Mouse (Mus musculus) 3134 (cell line): ENCODE measurements around the gene Cyb5rl.

Experiments used
- DNase-seq: peaks from one replicate; pipeline ENCODE4 v3.0.0-alpha.2; 2011; ENCODE audit warnings: low spot score; ENCODE audit not compliant: insufficient read length; ENCODE audit errors: extremely low read depth

The Cyb5rl gene

GRCm38 (mm10) chr4:107058781-107059180 is 8.0 kb upstream of the Cyb5rl start:
- no peak for DNase-seq

DNA sequence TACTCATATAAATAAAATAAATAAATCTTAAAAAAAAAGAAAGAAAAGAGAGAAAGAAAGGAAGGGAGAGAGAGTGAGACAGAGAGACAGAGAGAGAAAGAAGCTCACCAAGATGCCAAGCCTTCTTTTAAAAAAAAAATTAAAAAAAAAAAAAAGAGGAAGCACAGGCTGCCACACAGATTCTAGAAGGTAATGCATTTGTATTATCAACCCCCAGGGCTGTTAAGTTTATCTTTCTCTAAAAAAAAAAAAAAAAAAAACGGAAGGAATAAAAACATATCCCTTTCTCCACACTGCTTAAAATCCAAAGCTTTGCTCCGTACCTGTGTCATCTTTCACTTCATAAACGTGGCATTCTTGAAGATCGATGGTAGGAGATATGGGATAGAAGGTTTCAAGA is 5.2 kb upstream of the Cyb5rl start:
- no peak for DNase-seq

DNA sequence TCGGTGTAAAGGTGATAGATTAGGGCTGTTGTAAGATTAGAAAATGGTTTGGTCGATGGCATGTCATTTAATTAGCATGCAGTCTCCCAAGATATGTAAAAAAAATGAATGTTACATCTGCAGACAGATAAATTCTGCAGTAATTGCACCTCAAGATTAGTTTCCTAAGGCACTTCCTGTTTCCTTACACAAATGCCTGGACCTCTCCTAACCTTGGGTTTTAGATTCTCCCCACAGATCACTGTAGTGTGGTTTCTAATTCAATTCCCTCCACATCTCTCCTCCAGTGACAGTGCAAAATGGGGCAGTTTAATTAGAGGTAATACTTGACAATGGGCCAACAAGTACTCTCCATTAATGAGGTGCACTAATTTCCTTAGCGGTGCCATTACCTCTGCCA is 3.6 kb upstream of the Cyb5rl start:
- no peak for DNase-seq

GRCm38 (mm10) chr4:107064394-107065098 is 2.2 kb upstream of the Cyb5rl start:
- DNase-seq: no peak

GRCm38 (mm10) chr4:107067151-107067840 is 508 bp downstream of the Cyb5rl start:
- no peak for DNase-seq

GRCm38 (mm10) chr4:107072343-107072742 is 5.6 kb downstream of the Cyb5rl start:
- no peak for DNase-seq

- no peak for DNase-seq
These were observed 8.7 kb downstream of the Cyb5rl start for GRCm38 (mm10) chr4:107075456-107075855.

- DNase-seq: no peak
These were observed 12.1 kb downstream of the Cyb5rl start for GRCm38 (mm10) chr4:107078894-107079293.

DNA sequence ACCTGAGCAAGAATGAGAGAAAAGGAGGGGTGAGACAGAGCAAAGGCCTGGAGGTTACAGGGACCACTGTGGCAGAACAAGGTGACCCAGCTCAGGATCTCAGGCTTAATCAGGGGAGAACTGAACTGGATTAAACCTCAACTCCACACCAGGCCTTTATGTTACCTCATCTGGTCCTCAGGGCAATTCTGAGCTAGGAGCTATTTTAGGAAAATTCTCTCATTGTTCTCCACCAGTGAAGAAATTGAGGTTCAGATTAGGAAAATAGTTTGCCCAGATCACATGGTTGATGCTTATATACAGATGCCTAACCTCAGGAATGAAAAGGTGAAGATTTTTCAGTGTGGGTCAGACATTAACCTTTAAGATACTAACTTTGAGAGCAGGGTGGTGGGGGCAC is 12.9 kb downstream of the Cyb5rl start:
- DNase-seq: no peak

GRCm38 (mm10) chr4:107082185-107082584 is 15.4 kb downstream of the Cyb5rl start:
- no peak for DNase-seq

DNA sequence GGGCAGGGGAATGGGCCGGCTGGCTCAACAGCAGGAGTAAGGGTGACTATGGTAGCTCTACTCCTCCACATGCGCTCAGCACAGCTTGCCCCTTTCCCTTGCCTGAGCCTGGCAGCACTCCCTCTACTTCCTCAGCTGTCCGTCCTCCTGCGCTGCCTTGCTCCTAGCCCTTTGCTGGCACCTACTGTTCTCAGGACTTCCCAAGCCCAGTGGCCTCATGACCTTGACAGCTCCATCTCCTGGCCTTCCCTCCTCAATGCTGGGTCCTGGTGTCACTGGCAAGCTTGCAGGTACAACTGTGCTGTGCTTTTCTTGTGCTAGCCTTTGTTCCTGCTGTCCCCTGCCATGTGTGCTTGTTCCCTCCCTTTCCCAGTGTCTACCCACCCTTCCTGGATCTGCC is 16.3 kb downstream of the Cyb5rl start:
- DNase-seq: no peak

GRCm38 (mm10) chr4:107084343-107084742 is 17.6 kb downstream of the Cyb5rl start:
- no peak for DNase-seq

DNA sequence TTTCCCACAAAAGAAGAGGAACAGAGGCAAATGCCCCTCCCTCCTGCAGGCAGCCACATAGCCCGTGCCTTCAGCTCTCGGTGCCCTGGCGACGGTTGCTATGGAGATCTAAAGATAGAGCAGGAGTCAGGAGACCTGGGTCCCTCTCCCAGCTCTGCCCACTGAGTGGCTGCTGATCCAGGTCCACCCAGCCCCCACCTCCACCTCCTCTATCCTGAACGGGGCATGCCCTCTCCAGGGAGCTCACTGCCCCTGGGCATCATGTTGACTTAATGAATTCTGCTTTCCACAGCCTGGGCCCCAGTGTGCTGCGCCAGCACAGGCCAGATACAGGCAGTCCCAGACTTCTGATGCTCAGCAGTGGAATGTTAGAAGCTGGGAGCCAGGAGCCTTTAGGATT is 18.1 kb downstream of the Cyb5rl start:
- DNase-seq: no peak

DNA sequence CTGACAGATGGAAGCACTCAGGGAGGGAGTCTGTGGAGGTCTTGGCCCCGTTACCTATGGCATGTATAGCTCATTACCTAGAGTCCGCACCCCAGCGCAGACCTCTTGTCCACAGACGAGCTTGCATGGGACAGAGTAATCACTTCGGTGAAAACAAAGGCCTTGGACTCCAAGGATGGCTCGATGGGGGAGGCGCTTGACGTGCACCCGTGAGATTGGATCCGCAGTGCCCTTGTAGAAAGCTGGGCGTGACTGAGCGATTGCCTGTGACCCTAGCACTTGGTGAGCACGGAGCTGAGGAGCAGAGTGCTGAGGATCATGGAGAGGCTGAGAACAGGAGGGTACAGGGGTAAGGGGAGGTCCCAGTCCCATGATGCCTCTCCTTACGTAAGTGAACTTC is 24.9 kb downstream of the Cyb5rl start:
- no peak for DNase-seq

- no peak for DNase-seq
These were observed 27.8 kb downstream of the Cyb5rl start for GRCm38 (mm10) chr4:107094484-107095187.

DNA sequence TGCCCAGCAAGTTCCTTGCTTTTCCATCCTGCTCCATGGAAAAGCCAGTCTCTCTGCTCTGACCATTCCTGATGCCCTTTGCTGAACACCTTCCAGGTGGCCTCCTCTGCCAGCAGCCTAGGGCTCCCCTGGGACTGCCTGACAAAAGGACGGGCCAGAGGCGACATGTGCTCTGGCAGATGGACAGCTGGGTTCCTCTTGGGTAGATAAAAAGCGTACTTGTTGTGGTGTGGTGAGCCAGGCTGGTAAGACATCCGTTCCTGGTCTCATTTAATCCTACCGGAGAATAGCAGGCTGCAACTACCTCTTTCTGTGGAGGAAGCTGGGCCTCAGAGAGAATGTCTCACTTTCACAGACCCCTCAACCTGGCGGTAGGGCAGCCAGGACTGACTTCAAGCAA is 29.3 kb downstream of the Cyb5rl start:
- no peak for DNase-seq

DNA sequence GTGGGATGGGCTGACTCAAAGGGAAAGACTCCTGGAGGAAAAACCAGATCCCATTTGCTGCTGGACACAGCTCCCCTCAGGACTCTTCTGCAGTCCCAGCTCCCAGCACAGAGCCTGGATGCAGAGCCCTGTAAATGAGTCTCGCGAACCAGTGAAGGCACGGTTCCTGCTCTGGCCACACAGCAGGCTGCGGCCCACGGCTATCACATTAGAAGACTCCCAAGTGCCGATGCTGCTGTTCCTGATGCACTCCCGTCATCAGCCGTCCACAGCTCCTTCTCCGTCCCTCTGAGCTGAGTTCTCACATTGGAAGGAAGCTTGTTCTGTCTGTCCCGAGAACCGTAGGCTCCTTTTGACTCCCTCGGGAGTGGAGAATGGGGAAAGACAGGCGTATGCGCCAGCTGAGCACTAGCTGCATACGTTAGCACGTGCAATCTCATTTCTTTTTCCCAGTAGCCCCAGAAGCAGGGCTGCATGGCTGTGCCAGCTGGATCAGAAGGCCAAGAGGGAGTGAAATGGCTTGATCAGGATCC is 30.1 kb downstream of the Cyb5rl start, which contains the start of gene Cdcp2:
Gene Cdcp2, plus strand, starts transcription at position 51 of the 533 bp plus-strand sequence.
- DNase-seq: no peak

DNA sequence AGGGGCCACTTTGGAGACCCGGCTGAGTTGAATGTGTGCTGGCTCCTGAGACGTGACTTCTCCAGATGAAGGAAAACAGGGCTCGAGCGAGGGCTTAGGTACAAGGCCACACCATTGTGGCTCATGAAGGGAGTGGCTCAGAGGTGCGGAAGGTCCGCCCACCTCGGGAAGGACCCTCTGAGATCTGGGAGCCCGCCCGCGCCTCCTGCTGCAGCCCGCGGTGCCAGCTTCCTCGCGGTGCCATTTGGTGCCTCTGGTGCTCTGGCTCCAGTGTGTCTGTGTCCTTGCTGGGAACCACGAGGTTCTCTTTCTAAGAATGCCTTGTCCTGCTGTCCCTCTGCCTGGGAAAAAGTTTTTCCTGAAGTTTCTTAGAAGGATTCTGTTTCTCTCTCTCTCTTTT is 31.1 kb downstream of the Cyb5rl start:
- DNase-seq: no peak

DNA sequence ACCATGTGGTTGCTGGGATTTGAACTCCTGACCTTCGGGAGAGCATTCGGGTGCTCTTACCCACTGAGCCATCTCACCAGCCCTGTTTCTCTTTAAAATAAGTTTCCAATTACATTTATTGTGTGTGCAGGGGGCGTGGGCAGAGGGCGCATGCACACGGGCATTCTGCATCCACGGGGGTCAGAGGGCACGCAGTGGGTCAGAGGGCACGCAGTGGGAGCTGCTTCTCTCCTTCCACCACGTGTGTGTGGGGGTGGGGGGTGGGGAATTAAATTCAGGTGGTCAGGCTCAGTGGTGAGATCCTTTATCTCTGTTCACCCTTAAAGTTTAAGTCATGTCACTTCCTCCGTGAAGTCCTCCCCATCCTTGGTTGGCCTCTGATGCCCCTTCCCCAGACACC is 31.6 kb downstream of the Cyb5rl start:
- DNase-seq: no peak

- no peak for DNase-seq
These were observed 32.2 kb downstream of the Cyb5rl start for GRCm38 (mm10) chr4:107098791-107099525.

DNA sequence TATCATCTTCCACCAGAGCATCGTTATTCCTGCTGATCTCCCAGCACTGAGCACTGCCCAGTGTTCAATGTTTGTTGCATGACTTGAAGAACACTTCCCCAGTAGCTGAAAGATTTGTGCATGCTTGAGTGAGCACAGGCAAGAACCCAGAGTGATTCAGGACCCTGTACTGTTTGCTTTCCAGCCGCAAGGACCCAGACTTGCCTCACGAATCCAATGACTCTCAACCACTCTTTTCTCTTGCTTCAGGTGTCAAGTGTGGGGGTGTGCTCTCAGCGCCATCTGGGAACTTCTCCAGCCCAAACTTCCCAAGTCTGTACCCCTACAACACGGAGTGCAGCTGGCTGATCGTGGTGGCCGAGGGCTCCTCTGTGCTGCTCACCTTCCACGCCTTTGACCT is 35.4 kb downstream of the Cyb5rl start:
- no peak for DNase-seq
